Mouse (Mus musculus) left cerebral cortex, adult 6 months (tissue): Measurements from ENCODE around the gene Doc2b. TPM values are rescaled to one million over a fixed set of nuclear protein-coding genes. Genes with fewer than 3 reads are reported as not detected.

Source experiments
- long read RNA-seq, 2 experiments: library from polyadenylated mRNA; unstranded; transcript quantifications; one replicate each; pipeline ENCODE4 v2.0.0; 2019 to 2020
- polyA plus RNA-seq: library from polyadenylated mRNA; unstranded; fragments of <200 nt; fragmentation: Nextera tagmentation; gene quantifications from 2 replicates; pipeline ENCODE4 v1.2.3, GENCODE M21; 2021

The Doc2b gene
- 1.5 and 1.9 TPM in 2 replicates for polyA plus RNA-seq
- long read RNA-seq, experiment 1, full-length matches to known transcripts: 3 of 34 reads
- long read RNA-seq, experiment 1, partial matches to known transcripts: 8 of 34 reads
- long read RNA-seq, experiment 1, other reads (novel, unspliced or antisense): 23 of 34 reads
- long read RNA-seq, experiment 2, partial matches to known transcripts: 1 of 3 reads
- long read RNA-seq, experiment 2, other reads (novel, unspliced or antisense): 2 of 3 reads

DNA sequence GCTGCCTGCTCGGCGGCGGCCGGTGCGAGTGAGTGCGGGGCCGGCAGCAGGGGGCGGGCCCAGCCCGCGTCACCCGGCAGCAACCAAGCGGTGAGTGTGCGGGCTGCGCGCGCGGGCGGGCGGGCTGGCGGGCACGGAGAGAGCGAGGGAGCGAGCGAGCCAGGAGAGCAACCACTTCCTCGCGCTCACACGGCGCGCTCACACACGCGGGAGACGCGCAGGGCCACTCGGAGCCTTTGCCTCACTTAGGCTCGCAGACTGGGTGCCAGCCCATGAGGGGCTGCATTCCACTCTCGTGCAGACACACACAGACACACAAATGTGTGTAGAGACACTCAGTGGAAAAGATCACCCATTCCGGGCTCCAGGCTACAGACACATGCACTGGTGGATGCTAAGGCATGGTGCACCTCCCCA is at the start of gene Doc2b:
TSS of gene Doc2b (minus strand) at position 21 of the 417 bp plus-strand sequence.

DNA sequence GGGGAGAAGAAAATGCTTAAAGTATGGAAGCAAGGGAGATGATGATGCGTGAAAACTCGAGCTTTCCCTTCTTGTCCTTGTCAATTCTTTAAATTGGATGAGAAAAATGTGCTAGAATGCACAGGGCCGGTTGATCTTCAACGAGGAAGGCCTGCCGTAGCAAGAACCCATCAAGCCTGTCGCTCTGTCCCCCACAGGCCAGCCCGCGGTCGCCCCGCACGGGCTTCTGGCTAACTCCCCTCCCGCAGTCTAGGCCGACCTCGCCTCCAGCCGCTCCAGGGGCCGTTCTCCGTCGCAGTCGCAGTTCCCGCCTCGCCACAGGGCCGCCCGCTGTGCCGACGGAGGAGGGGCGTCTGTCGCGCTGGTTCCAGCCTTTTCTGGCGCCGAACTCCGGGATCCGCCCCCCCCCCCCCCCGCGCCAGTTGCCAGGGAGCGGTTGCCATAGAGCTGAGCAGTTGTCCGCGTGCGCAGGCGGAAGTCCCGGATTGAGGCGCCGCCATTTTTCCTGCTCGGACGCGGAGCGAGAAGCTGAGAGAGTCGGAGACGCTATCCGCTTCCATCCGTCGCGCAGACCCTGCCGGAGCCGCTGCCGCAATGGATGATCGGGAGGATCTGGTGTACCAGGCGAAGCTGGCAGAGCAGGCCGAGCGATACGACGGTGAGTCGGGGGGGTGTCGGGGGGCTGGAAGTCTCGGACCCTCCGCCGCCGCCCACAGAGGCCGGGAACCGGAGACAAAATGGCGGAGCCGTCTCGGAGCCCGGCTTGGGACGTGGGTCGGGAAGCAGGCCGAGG is 63.2 kb downstream of the Doc2b start, which contains the start of gene Ywhae:
TSS of gene Ywhae (plus strand) at position 436 of the 793 bp plus-strand sequence.

Other genes starting within 250 kb of the Doc2b start
- 23.7 and 133 TPM in 2 replicates for gene Pitpna, start 208.0 kb downstream of the Doc2b start, polyA plus RNA-seq
- gene Inpp5k, start 165.1 kb downstream of the Doc2b start, polyA plus RNA-seq: 15.7 and 21.9 TPM in 2 replicates
- gene Myo1c, start 145.5 kb downstream of the Doc2b start, polyA plus RNA-seq: 2.4 and 3.5 TPM in 2 replicates
- gene Crk, start 116.8 kb downstream of the Doc2b start, polyA plus RNA-seq: 20.3 and 55.9 TPM in 2 replicates
- gene Ywhae, start 63.2 kb downstream of the Doc2b start, polyA plus RNA-seq: 792 and 815 TPM in 2 replicates
- 0.32 and 0.99 TPM in 2 replicates for gene Rph3al, start 142.4 kb upstream of the Doc2b start, polyA plus RNA-seq
- 5.0 and 5.5 TPM in 2 replicates for gene 1700016K19Rik, start 203.9 kb upstream of the Doc2b start, polyA plus RNA-seq
- 3.9 and 6.7 TPM in 2 replicates for gene Rflnb, start 231.7 kb upstream of the Doc2b start, polyA plus RNA-seq